Mouse (Mus musculus) MEL (cell line): ENCODE measurements around the gene Zfp217. TPM values are rescaled to one million over a fixed set of nuclear protein-coding genes. Genes with fewer than 3 reads are reported as not detected.

Experiments used
- DNase-seq: peaks from one replicate; pipeline ENCODE4 v3.0.0; 2011; ENCODE audit warnings: low read depth, low spot score
- H3K27ac ChIP-seq: 2 replicates; pipeline ENCODE4 v1.5.1; 2012; ENCODE audit warnings: low read depth, mild to moderate bottlenecking, control low read depth, low read length, moderate library complexity; ENCODE audit not compliant: control insufficient read depth
- H3K27me3 ChIP-seq, 2 experiments: fragments of 150-350 bp in 1 of 2; sonication (generic) in 1 of 2; 2 replicates each; pipeline ENCODE4 v1.6.1; 2012; ENCODE audit warnings: low read length in 2 of 2, mild to moderate bottlenecking in 2 of 2, improper control_type of control experiment in 1 of 2, moderate library complexity in 1 of 2; ENCODE audit not compliant: insufficient read depth in 2 of 2, control insufficient read depth in 1 of 2
- H3K36me3 ChIP-seq, 2 experiments: 2 replicates each; pipeline ENCODE4 v1.6.1; 2012 to 2014; ENCODE audit warnings: low read length in 2 of 2, improper control_type of control experiment in 1 of 2, inconsistent platforms in 1 of 2, mild to moderate bottlenecking in 1 of 2; ENCODE audit not compliant: insufficient read depth in 2 of 2, control insufficient read depth in 1 of 2
- H3K4me1 ChIP-seq, 2 experiments: fragments of 150-350 bp in 1 of 2; sonication (generic) in 1 of 2; 2 replicates each; pipeline ENCODE4 v1.6.1; 2012; ENCODE audit warnings: low read length in 2 of 2, improper control_type of control experiment in 1 of 2, mild to moderate bottlenecking in 1 of 2; ENCODE audit not compliant: insufficient read depth in 2 of 2, control insufficient read depth in 1 of 2
- H3K4me3 ChIP-seq, 2 experiments: fragments of 150-350 bp in 1 of 2; sonication (generic) in 1 of 2; 2 replicates each; pipeline ENCODE4 v1.5.1; 2012; ENCODE audit warnings: low read depth in 2 of 2, low read length in 2 of 2, mild to moderate bottlenecking in 2 of 2, moderate library complexity in 2 of 2, control low read depth in 1 of 2, improper control_type of control experiment in 1 of 2; ENCODE audit not compliant: control insufficient read depth in 1 of 2, insufficient read depth in 1 of 2
- H3K79me2 ChIP-seq: 2 replicates; pipeline ENCODE4 v1.6.1; 2012; ENCODE audit warnings: mild to moderate bottlenecking, low read length, moderate library complexity; ENCODE audit not compliant: control insufficient read depth, poor library complexity, insufficient read depth
- H3K9ac ChIP-seq: 2 replicates; pipeline ENCODE4 v1.6.1; 2012; ENCODE audit warnings: low read depth, mild to moderate bottlenecking, control low read depth, low read length, moderate library complexity; ENCODE audit not compliant: control insufficient read depth, poor library complexity, severe bottlenecking
- H3K9me3 ChIP-seq: fragments of 150-350 bp; sonication (generic); replicated peaks from 2 replicates; pipeline ENCODE4 v1.6.1; 2012; ENCODE audit warnings: mild to moderate bottlenecking, low read length, improper control_type of control experiment, moderate library complexity; ENCODE audit not compliant: insufficient read depth
- CHD1 ChIP-seq: IDR thresholded peaks from 2 replicates; pipeline ENCODE4 v1.6.1; 2012; ENCODE audit warnings: low read depth, mild to moderate bottlenecking, inconsistent platforms, low read length, improper control_type of control experiment
- CHD2 ChIP-seq: IDR thresholded peaks from 2 replicates; pipeline ENCODE4 v1.6.1; 2011; ENCODE audit warnings: low read length, improper control_type of control experiment
- CTCF ChIP-seq, 3 experiments: IDR thresholded peaks in 2 of 3; conservative IDR thresholded peaks in 1 of 3; 2 replicates each; pipeline ENCODE4 v1.5.1; 2011 to 2012; ENCODE audit warnings: low read length in 3 of 3, low read depth in 2 of 3, mild to moderate bottlenecking in 2 of 3, improper control_type of control experiment in 1 of 3, inconsistent platforms in 1 of 3, mixed read lengths in 1 of 3, moderate library complexity in 1 of 3; ENCODE audit not compliant: control insufficient read depth in 1 of 3, insufficient read depth in 1 of 3, poor library complexity in 1 of 3, severe bottlenecking in 1 of 3
- E2F4 ChIP-seq: IDR thresholded peaks from 2 replicates; pipeline ENCODE4 v1.6.1; 2011; ENCODE audit warnings: low read depth, low read length, improper control_type of control experiment, borderline replicate concordance
- ELF1 ChIP-seq: IDR thresholded peaks from 2 replicates; pipeline ENCODE4 v1.6.1; 2014; ENCODE audit warnings: low read depth, mild to moderate bottlenecking, inconsistent platforms, low read length, improper control_type of control experiment, moderate library complexity
- EP300 ChIP-seq, 2 experiments: IDR thresholded peaks; 2 replicates each; pipeline ENCODE4 v1.6.1; 2011; ENCODE audit warnings: improper control_type of control experiment in 2 of 2, low read length in 2 of 2, low read depth in 1 of 2, mild to moderate bottlenecking in 1 of 2
- HCFC1 ChIP-seq: IDR thresholded peaks from 2 replicates; pipeline ENCODE4 v1.6.1; 2012; ENCODE audit warnings: low read depth, mild to moderate bottlenecking, inconsistent platforms, low read length, improper control_type of control experiment, moderate library complexity
- MAFK ChIP-seq: IDR thresholded peaks from 2 replicates; pipeline ENCODE4 v1.6.1; 2011; ENCODE audit warnings: low read depth, mild to moderate bottlenecking, low read length, improper control_type of control experiment, borderline replicate concordance
- MAX ChIP-seq: IDR thresholded peaks from 2 replicates; pipeline ENCODE4 v1.6.1; 2011; ENCODE audit warnings: low read length, improper control_type of control experiment
- MAZ ChIP-seq: IDR thresholded peaks from 2 replicates; pipeline ENCODE4 v1.6.1; 2012; ENCODE audit warnings: low read depth, mild to moderate bottlenecking, inconsistent platforms, low read length, improper control_type of control experiment
- MEF2A ChIP-seq: IDR thresholded peaks from 2 replicates; pipeline ENCODE4 v1.6.1; 2014; ENCODE audit warnings: low read depth, mild to moderate bottlenecking, inconsistent platforms, low read length, improper control_type of control experiment; ENCODE audit not compliant: poor library complexity, insufficient replicate concordance, severe bottlenecking; ENCODE audit errors: extremely low read depth
- MXI1 ChIP-seq: IDR thresholded peaks from 2 replicates; pipeline ENCODE4 v1.6.1; 2011; ENCODE audit warnings: mild to moderate bottlenecking, low read depth, low read length, improper control_type of control experiment
- NELFE ChIP-seq: IDR thresholded peaks from 2 replicates; pipeline ENCODE4 v1.6.1; 2011; ENCODE audit warnings: low read depth, low read length, improper control_type of control experiment
- NRF1 ChIP-seq: IDR thresholded peaks from 2 replicates; pipeline ENCODE4 v1.6.1; 2014; ENCODE audit warnings: low read depth, mild to moderate bottlenecking, inconsistent platforms, low read length, improper control_type of control experiment, moderate library complexity; ENCODE audit not compliant: poor library complexity, insufficient read depth, severe bottlenecking
- POLR2A ChIP-seq, 2 experiments: IDR thresholded peaks; 2 replicates each; pipeline ENCODE4 v1.6.1; 2011 to 2012; ENCODE audit warnings: low read length in 2 of 2, mild to moderate bottlenecking in 2 of 2, control low read depth in 1 of 2, improper control_type of control experiment in 1 of 2, low read depth in 1 of 2, moderate library complexity in 1 of 2; ENCODE audit not compliant: control insufficient read depth in 1 of 2, insufficient read depth in 1 of 2, poor library complexity in 1 of 2
- SIN3A ChIP-seq: IDR thresholded peaks from 2 replicates; pipeline ENCODE4 v1.6.1; 2012; ENCODE audit warnings: low read length, improper control_type of control experiment, inconsistent platforms
- TAL1 ChIP-seq: IDR thresholded peaks from 2 replicates; pipeline ENCODE4 v1.6.1; 2012; ENCODE audit warnings: mild to moderate bottlenecking, inconsistent platforms, low read length, moderate library complexity, mixed read lengths
- TBP ChIP-seq: IDR thresholded peaks from 2 replicates; pipeline ENCODE4 v1.8.0; 2011; ENCODE audit warnings: low read depth, low read length, improper control_type of control experiment
- TCF12 ChIP-seq: IDR thresholded peaks from 2 replicates; pipeline ENCODE4 v1.6.1; 2014; ENCODE audit warnings: low read depth, mild to moderate bottlenecking, inconsistent platforms, low read length, improper control_type of control experiment, moderate library complexity
- USF1 ChIP-seq: IDR thresholded peaks from 2 replicates; pipeline ENCODE4 v1.6.1; 2014; ENCODE audit warnings: low read depth, mild to moderate bottlenecking, inconsistent platforms, low read length, improper control_type of control experiment, moderate library complexity
- ZKSCAN1 ChIP-seq: IDR thresholded peaks from 2 replicates; pipeline ENCODE4 v1.6.1; 2012; ENCODE audit warnings: low read depth, mild to moderate bottlenecking, inconsistent platforms, low read length, improper control_type of control experiment, moderate library complexity
- ZMIZ1 ChIP-seq: IDR thresholded peaks from 2 replicates; pipeline ENCODE4 v1.6.1; 2012; ENCODE audit warnings: low read depth, mild to moderate bottlenecking, inconsistent platforms, low read length, improper control_type of control experiment, moderate library complexity
- ZNF384 ChIP-seq: IDR thresholded peaks from 2 replicates; pipeline ENCODE4 v1.6.1; 2012; ENCODE audit warnings: low read depth, mild to moderate bottlenecking, inconsistent platforms, low read length, improper control_type of control experiment
- polyA plus RNA-seq, 2 experiments: library from polyadenylated mRNA; stranded (reverse) in 1 of 2; unstranded in 1 of 2; fragments of >175 nt in 1 of 2; fragments of >200 nt in 1 of 2; gene quantifications; 2 replicates each; pipeline versions ENCODE4 v1.2.1 to v1.2.4; 2012; ENCODE audit warnings: low replicate concordance in 2 of 2, low read depth in 1 of 2; ENCODE audit not compliant: insufficient read length in 2 of 2, insufficient read depth in 1 of 2, missing spikeins in 1 of 2
- total RNA-seq: library from RNA; depleted of rRNA; stranded (reverse); fragments of 300-350 nt; gene quantifications from 2 replicates; pipeline ENCODE4 v1.2.3, GENCODE M21; 2012

Zfp217 gene
- total and polyA plus RNA-seq, 3 experiments = 21.7 to 34.9 (median 25.5) TPM

- TF ChIP-seq ZMIZ1 (no peak), CHD2 (no peak), ZKSCAN1 (no peak), E2F4 (no peak), NELFE (no peak), USF1 (no peak), MEF2A (no peak)
- Histone ChIP-seq H3K27me3 (no peaks in the 10 kb centered on the region), H3K27ac (no peak overlapping the region), H3K4me3 (no peak overlapping the region), H3K4me1 (peaks cover 20 to 22% of the 10 kb centered on the region in 2 experiments), H3K36me3 (peaks cover 0 to 18% of the 10 kb centered on the region in 2 experiments; a peak in 2 of 4 replicates), H3K9me3 (no peaks in the 10 kb centered on the region), H3K79me2 (no peaks in the 10 kb centered on the region), H3K9ac (no peak overlapping the region)
- DNase-seq = no peak
These were observed 40.8 kb upstream of the Zfp217 start for GRCm38 (mm10) chr2:170188721-170189120.

GRCm38 (mm10) chr2:170185137-170185837 is 37.4 kb upstream of the Zfp217 start:
- Histone ChIP-seq H3K27me3 (no peaks in the 10 kb centered on the region), H3K4me3 (peak overlapping the region; percentile 53 to 85), H3K9me3 (no peaks in the 10 kb centered on the region), H3K27ac (peak overlapping the region; percentile 82), H3K36me3 (peaks cover 0 to 12% of the 10 kb centered on the region in 2 experiments; a peak in 2 of 4 replicates), H3K9ac (peak overlapping the region; percentile 65), H3K4me1 (peaks cover 9 to 14% of the 10 kb centered on the region in 2 experiments), H3K79me2 (no peaks in the 10 kb centered on the region)
- TF ChIP-seq CTCF (IDR thresholded peaks at IDR 0.05 in 2 of 3, conservative IDR thresholded peaks at IDR 0.05 in 1 of 3; ENCODE audit: control insufficient read depth in 1 of 3, insufficient read depth in 1 of 3, low read depth in 2 of 3, low read length in 3 of 3, poor library complexity in 1 of 3, severe bottlenecking in 1 of 3) (no peak), EP300 (IDR thresholded peaks at IDR 0.05; ENCODE audit: low read depth in 1 of 2, low read length in 2 of 2) (0 out of 4 replicates have a peak, but pooled peaks of 1 of the 2 experiments have one; percentile 11), MAZ (no peak), TCF12 (no peak), CHD1 (0 out of 2 replicates have a peak, but pooled peaks have one; percentile 1), CHD2 (no peak), NRF1 (no peak), MAFK (no peak), TAL1 (no peak), MXI1 (peak; percentile 45; the same call in 1 of the 2 replicates), TBP (no peak), ZNF384 (no peak), ELF1 (peak; percentile 29; the same call in 1 of the 2 replicates), SIN3A (no peak), HCFC1 (no peak), NELFE (no peak), POLR2A (IDR thresholded peaks at IDR 0.05; ENCODE audit: control insufficient read depth in 1 of 2, insufficient read depth in 1 of 2, low read depth in 1 of 2, low read length in 2 of 2, poor library complexity in 1 of 2) (no peak), MAX (0 out of 2 replicates have a peak, but pooled peaks have one; percentile 38)
- DNase-seq = peak; percentile 61
